Mouse (Mus musculus) heart, postnatal 0 days (tissue): Measurements from ENCODE around the gene Jazf1.

Experiments
- CTCF ChIP-seq: IDR thresholded peaks from 2 replicates; pipeline ENCODE4 v1.5.1; 2016; ENCODE audit warnings: antibody characterized with exemption, control low read depth, low read depth
- EP300 ChIP-seq: IDR thresholded peaks from 2 replicates; pipeline ENCODE4 v1.6.1; 2016; ENCODE audit warnings: antibody characterized with exemption, low read depth

DNA sequence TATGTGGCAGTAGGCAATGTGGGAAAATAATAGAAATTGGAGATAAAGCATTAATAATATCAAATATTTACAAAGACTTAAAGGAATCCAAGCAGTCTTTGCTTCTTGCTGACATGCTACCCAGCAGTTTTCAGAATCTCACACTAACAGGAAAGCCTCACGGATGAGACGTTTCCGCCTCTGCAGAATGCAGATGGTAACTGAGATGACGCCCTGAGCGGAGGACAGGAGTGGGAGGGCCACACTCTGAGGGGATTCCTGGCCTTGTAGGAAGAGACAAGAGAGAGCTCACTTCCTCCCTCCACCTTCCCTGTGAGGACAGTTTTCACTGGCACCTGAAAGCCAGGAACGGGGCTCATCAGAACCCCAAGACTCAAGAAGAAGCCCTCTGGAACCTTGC is 88.9 kb downstream of the Jazf1 start:
- TF ChIP-seq CTCF: no peak
- no peak for TF ChIP-seq EP300
